Mouse (Mus musculus): ENCODE measurements around the gene Slc4a4. TPM values are rescaled to one million over a fixed set of nuclear protein-coding genes. Genes with fewer than 3 reads are reported as not detected.

The Slc4a4 gene
- polyA plus RNA-seq, 2 experiments, result 0.50 to 0.57 TPM

DNA sequence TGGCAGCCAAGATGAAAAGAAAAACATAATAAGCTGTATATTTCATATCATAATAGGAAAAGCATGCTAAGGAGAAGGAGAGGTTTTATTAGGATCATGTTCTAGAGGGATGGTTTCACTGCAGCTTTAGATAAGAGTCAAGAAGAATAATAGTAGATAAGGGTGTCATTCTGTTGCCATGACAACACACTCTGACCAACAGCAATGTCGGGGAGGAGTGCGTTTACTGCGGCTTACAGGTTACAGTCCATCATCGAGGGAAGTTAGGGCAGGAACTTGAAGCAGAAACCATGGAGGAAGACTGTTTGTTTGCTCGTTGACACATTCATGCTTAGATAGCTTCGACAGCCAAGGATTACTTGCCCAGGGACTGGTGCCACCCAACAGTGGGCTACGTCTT, 85.7 kb downstream of the Slc4a4 start:
- H3K4me3 ChIP-seq (ENCODE audit: insufficient read depth in 1 of 2, low read depth in 2 of 2, low read length in 2 of 2), result no peak overlapping the region
- no peaks in the 10 kb centered on the region for H3K9me3 ChIP-seq (ENCODE audit: control insufficient read depth, low read length)
- H3K4me1 ChIP-seq (replicated peaks; ENCODE audit: control insufficient read depth in 2 of 2, insufficient read depth in 2 of 2, low read length in 1 of 2), result peaks cover 0 to 5% of the 10 kb centered on the region in 2 experiments; a peak in 2 of 4 replicates
- H3K9ac ChIP-seq (replicated peaks), result no peak overlapping the region
- H3K27ac ChIP-seq, result no peak overlapping the region
- ATAC-seq (ENCODE audit: insufficient read depth) (no peak), DNase-seq (ENCODE audit: low read depth in 3 of 3, low spot score in 3 of 3) (no peak)
- H3K27me3 ChIP-seq (ENCODE audit: control insufficient read depth, insufficient read depth, low read length), result no peaks in the 10 kb centered on the region
- no peak overlapping the region for H3K4me2 ChIP-seq (ENCODE audit: low read depth)
- H3K36me3 ChIP-seq (replicated peaks; ENCODE audit: control insufficient read depth, insufficient read depth, low read depth), result no peaks in the 10 kb centered on the region
- 17% methylated on average over 7 of the region's 7 CpGs for WGBS (ENCODE audit: insufficient replicate concordance)
- TF ChIP-seq EP300 (IDR thresholded peaks at IDR 0.05; ENCODE audit: low read depth) (no peak), CTCF (IDR thresholded peaks at IDR 0.05; ENCODE audit: low read depth) (no peak)

DNA sequence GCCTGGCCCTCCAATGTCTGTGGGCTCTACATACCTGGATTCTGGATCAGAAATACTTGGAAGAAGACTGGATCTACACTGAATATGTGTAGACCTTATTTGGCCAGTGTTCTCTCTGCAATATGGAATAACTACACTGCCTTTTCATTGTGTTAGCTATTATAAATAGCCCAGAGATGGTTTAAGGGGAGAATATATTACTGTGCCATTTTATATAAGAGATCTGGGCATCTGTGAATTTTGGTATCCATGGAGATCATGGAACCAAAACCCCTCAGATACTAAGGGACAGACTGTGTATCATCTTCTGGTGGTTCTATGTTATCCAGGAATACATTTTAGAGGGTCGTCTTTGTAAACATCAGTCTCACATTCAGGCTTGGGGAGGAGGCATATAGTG, 86.5 kb downstream of the Slc4a4 start:
- 55% methylated on average over 1 of the region's 1 CpGs for WGBS (ENCODE audit: insufficient replicate concordance)

DNA sequence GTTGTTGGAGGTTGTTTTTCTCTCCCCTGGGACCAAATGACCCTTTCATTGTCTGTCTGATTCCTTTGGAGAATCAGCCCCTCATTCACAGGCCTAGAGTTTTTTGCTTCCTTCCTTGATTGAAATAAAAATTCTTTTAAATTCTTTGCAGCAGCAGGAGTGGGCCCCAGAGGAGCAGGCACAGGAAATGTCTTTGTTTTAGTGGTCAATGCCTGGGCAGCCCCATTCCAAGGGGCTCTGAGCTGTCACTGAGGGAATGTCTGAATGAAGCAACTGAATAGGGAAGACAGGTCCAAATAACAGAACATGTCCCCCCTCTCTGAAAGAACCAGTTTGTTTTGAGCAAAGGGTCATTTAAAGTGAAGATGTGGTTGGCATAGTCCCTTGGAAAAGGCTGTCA, 89.1 kb downstream of the Slc4a4 start:
- DNase-seq (ENCODE audit: low read depth in 3 of 3, low spot score in 3 of 3), result no peak
- no peak for ATAC-seq (ENCODE audit: insufficient read depth)
- no peak overlapping the region for H3K4me2 ChIP-seq (ENCODE audit: low read depth)
- H3K9me3 ChIP-seq (ENCODE audit: control insufficient read depth, low read length), result no peaks in the 10 kb centered on the region
- H3K4me3 ChIP-seq (ENCODE audit: insufficient read depth in 1 of 2, low read depth in 2 of 2, low read length in 2 of 2), result no peak overlapping the region
- no peak overlapping the region for H3K9ac ChIP-seq (replicated peaks)
- peaks cover 2 to 13% of the 10 kb centered on the region in 2 experiments for H3K4me1 ChIP-seq (replicated peaks; ENCODE audit: control insufficient read depth in 2 of 2, insufficient read depth in 2 of 2, low read length in 1 of 2)
- TF ChIP-seq EP300 (IDR thresholded peaks at IDR 0.05; ENCODE audit: low read depth) (no peak), CTCF (IDR thresholded peaks at IDR 0.05; ENCODE audit: low read depth) (no peak)
- H3K27ac ChIP-seq, result no peak overlapping the region
- H3K27me3 ChIP-seq (ENCODE audit: control insufficient read depth, insufficient read depth, low read length), result no peaks in the 10 kb centered on the region
- no peaks in the 10 kb centered on the region for H3K36me3 ChIP-seq (replicated peaks; ENCODE audit: control insufficient read depth, insufficient read depth, low read depth)

More for the DNA sequence above, 86.5 kb downstream of the Slc4a4 start:
- ATAC-seq (ENCODE audit: insufficient read depth), result no peak
- Histone ChIP-seq H3K4me2 (ENCODE audit: low read depth) (no peak overlapping the region), H3K27me3 (ENCODE audit: control insufficient read depth, insufficient read depth, low read length) (no peaks in the 10 kb centered on the region), H3K4me1 (replicated peaks; ENCODE audit: control insufficient read depth in 2 of 2, insufficient read depth in 2 of 2, low read length in 1 of 2) (peaks cover 0 to 5% of the 10 kb centered on the region in 2 experiments; a peak in 2 of 4 replicates), H3K9me3 (ENCODE audit: control insufficient read depth, low read length) (no peaks in the 10 kb centered on the region), H3K27ac (no peak overlapping the region), H3K36me3 (replicated peaks; ENCODE audit: control insufficient read depth, insufficient read depth, low read depth) (no peaks in the 10 kb centered on the region), H3K4me3 (ENCODE audit: insufficient read depth in 1 of 2, low read depth in 2 of 2, low read length in 2 of 2) (no peak overlapping the region), H3K9ac (replicated peaks) (no peak overlapping the region)
- no peak for DNase-seq (ENCODE audit: low read depth in 3 of 3, low spot score in 3 of 3)
- no peak for TF ChIP-seq EP300 (IDR thresholded peaks at IDR 0.05; ENCODE audit: low read depth)
- no peak for TF ChIP-seq CTCF (IDR thresholded peaks at IDR 0.05; ENCODE audit: low read depth)

DNA sequence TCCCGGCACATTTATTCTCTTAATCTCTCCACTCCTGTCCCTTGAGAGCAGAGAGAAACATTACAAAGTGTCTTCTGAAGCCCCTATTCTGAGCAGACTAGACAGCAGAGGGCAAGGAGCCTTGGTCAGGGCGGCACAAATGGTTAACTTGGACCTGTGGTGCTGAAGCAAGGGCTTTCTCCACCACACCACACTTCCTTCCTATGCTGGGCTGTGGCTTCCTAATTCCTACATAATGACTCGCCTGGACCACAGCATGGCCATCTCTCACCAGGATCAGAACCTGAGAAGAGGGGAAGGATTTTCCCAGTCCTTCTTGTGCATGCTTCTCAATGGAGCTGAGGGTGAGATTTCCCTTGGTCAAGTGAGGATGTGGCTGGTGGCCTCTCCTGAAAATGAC, 89.8 kb downstream of the Slc4a4 start:
- no peak overlapping the region for H3K27ac ChIP-seq
- no peaks in the 10 kb centered on the region for H3K9me3 ChIP-seq (ENCODE audit: control insufficient read depth, low read length)
- ATAC-seq (ENCODE audit: insufficient read depth) (no peak), DNase-seq (ENCODE audit: low read depth in 3 of 3, low spot score in 3 of 3) (no peak)
- H3K4me2 ChIP-seq (ENCODE audit: low read depth), result no peak overlapping the region
- no peaks in the 10 kb centered on the region for H3K36me3 ChIP-seq (replicated peaks; ENCODE audit: control insufficient read depth, insufficient read depth, low read depth)
- TF ChIP-seq CTCF (IDR thresholded peaks at IDR 0.05; ENCODE audit: low read depth) (no peak), EP300 (IDR thresholded peaks at IDR 0.05; ENCODE audit: low read depth) (no peak)
- H3K9ac ChIP-seq (replicated peaks), result no peak overlapping the region
- no peak overlapping the region for H3K4me3 ChIP-seq (ENCODE audit: insufficient read depth in 1 of 2, low read depth in 2 of 2, low read length in 2 of 2)
- H3K27me3 ChIP-seq (ENCODE audit: control insufficient read depth, insufficient read depth, low read length), result no peaks in the 10 kb centered on the region
- WGBS (ENCODE audit: insufficient replicate concordance), result 27% methylated on average over 3 of the region's 3 CpGs
- peaks cover 7 to 20% of the 10 kb centered on the region in 2 experiments for H3K4me1 ChIP-seq (replicated peaks; ENCODE audit: control insufficient read depth in 2 of 2, insufficient read depth in 2 of 2, low read length in 1 of 2)

DNA sequence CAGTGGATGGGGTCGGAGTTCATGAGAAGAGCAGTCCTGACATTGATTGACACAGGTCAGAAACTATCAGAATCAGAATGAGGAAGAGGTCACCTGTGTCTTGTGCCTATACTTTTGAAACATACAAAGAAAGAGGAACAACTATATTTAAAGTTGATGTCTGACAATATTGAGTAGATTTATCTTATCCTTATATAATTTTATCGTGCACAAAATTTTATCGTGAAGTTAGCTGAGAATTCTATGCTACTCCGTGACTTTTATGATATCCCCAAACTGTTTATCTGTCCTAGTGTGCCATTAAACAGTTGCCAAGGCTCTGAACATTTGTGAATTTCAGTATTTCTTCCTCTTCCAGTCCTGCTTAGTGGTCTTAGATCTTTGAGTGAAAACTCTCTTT, 94.1 kb downstream of the Slc4a4 start:
- Histone ChIP-seq H3K4me2 (ENCODE audit: low read depth) (no peak overlapping the region), H3K27me3 (ENCODE audit: control insufficient read depth, insufficient read depth, low read length) (no peaks in the 10 kb centered on the region), H3K4me3 (ENCODE audit: insufficient read depth in 1 of 2, low read depth in 2 of 2, low read length in 2 of 2) (no peak overlapping the region), H3K9me3 (ENCODE audit: control insufficient read depth, low read length) (no peaks in the 10 kb centered on the region), H3K36me3 (replicated peaks; ENCODE audit: control insufficient read depth, insufficient read depth, low read depth) (no peaks in the 10 kb centered on the region), H3K9ac (replicated peaks) (no peak overlapping the region), H3K27ac (no peak overlapping the region), H3K4me1 (replicated peaks; ENCODE audit: control insufficient read depth in 2 of 2, insufficient read depth in 2 of 2, low read length in 1 of 2) (peaks cover 7 to 29% of the 10 kb centered on the region in 2 experiments)
- no peak for DNase-seq (ENCODE audit: low read depth in 3 of 3, low spot score in 3 of 3)
- WGBS (ENCODE audit: insufficient replicate concordance), result 31% methylated on average over 4 of the region's 4 CpGs
- no peak for ATAC-seq (ENCODE audit: insufficient read depth)
- no peak for TF ChIP-seq EP300 (IDR thresholded peaks at IDR 0.05; ENCODE audit: low read depth)
- TF ChIP-seq CTCF (IDR thresholded peaks at IDR 0.05; ENCODE audit: low read depth), result no peak
